Mouse (Mus musculus) megakaryocyte, embryonic 14.5 days (primary cell): ENCODE measurements around the gene Armc9.

Experiments
- FLI1 ChIP-seq: IDR thresholded peaks from 2 replicates; pipeline ENCODE4 v1.6.1; 2012; ENCODE audit warnings: low read length, inconsistent platforms, mixed read lengths
- GATA1 ChIP-seq: IDR thresholded peaks from 3 replicates; pipeline ENCODE4 v1.6.1; 2012; ENCODE audit warnings: mixed read lengths, low read length, inconsistent platforms, borderline replicate concordance

GRCm38 (mm10) chr1:86143165-86143564 lies 11.4 kb upstream of the Armc9 start:
- TF ChIP-seq FLI1 (no peak), GATA1 (no peak)
